Mouse (Mus musculus) bone marrow, adult 2 months (tissue): ENCODE measurements around the gene Dnah14.

Experiments used
- CTCF ChIP-seq: fragments of 200-500 bp; IDR thresholded peaks from 2 replicates; pipeline ENCODE4 v1.5.1; 2011; ENCODE audit warnings: low read length, control low read depth; ENCODE audit not compliant: control insufficient read depth, insufficient read depth
- POLR2A ChIP-seq: fragments of 200-500 bp; IDR thresholded peaks from 2 replicates; pipeline ENCODE4 v1.6.1; 2011; ENCODE audit warnings: low read depth, mild to moderate bottlenecking, control low read depth, low read length, borderline replicate concordance; ENCODE audit not compliant: control insufficient read depth

GRCm38 (mm10) chr1:181771871-181772270, 195.5 kb downstream of the Dnah14 start:
- TF ChIP-seq POLR2A (no peak), CTCF (no peak)
